Mouse (Mus musculus) cortical plate, adult 2 months (tissue): ENCODE measurements at regions not wholly inside any gene's neighbourhood (a gene's known extent, or its start where the extent isn't known, plus 50 kb on each side); places are given as distances from the start of the nearest gene placed in this dataset.

Experiments used
- CTCF ChIP-seq: fragments of 200-500 bp; IDR thresholded peaks from 2 replicates; pipeline ENCODE4 v1.5.1; 2011; ENCODE audit warnings: mild to moderate bottlenecking, control low read depth, low read length; ENCODE audit not compliant: insufficient read depth; ENCODE audit errors: extremely low read depth
- POLR2A ChIP-seq: fragments of 200-500 bp; IDR thresholded peaks from 2 replicates; pipeline ENCODE4 v1.6.1; 2011; ENCODE audit warnings: mild to moderate bottlenecking, low read length, control low read depth; ENCODE audit not compliant: insufficient read depth; ENCODE audit errors: extremely low read depth

- no peak for TF ChIP-seq CTCF
- no peak for TF ChIP-seq POLR2A
These were observed 70.1 kb upstream of the Rpl10-ps3 start for GRCm38 (mm10) chr9:50414796-50415340.
